Mouse (Mus musculus): ENCODE measurements at regions not wholly inside any gene's neighbourhood (a gene's known extent, or its start where the extent isn't known, plus 50 kb on each side); places are given as distances from the start of the nearest gene placed in this dataset.

DNA sequence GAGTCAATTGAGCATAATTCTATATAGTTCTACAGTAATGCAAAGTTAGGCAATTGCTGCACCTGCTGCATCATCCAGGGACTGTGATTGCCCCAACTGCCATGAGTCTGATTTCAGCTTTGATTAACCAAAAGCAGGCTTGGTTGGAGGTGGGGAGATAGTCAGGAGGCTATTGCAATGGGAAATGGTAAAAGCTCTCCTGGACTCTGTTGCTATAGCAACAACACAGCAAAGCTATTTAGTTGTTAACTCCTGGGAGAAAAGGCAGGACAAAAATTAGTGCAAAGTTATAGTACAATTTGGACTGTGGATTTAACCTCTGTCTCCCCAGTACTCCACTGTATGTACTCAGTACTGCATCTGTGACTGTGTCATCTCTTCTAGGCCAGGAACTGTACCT is 51.7 kb upstream of the Rasgrf1 start:
- no peak for DNase-seq (ENCODE audit: inconsistent age in 2 of 2, low spot score in 1 of 2)

DNA sequence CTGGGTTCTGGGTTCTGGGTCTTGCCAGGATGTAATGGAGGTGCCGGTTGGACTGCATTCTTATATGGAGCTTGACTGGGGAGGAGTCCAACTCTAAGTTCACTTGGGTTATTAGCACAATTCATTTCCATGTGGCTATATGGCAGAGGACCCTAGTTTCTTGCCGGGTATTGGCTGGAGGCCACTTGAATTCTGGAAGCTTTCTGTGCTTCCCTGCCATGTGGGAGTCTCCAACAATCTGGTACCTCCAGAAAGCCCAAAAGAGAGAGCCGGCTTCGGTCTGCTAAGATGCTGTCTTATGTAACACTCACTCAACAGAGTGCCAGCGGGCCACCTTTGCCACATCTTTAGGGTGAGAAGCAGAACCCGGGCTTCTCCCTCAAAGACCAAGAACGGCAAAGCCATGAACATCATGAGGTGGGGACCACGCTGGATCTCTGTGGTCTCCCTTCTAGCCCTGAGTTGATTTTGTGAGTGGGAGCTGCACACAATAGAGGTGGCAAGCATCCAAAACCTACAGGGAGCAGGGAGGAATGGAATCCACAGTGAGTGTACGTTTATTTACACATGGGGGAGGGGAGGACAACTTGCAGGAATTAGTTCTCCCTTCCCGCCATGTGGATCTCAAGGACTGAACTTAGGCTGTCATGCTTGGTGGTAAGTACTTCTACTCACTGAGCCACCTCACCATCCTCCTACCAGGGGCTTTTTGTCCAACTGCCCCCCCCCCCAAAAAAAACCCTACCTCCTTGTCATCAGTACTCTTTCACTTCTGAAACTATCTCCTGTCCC is 59.0 kb upstream of the Rasgrf1 start:
- no peak for DNase-seq (ENCODE audit: inconsistent age in 2 of 2, low spot score in 1 of 2)

DNA sequence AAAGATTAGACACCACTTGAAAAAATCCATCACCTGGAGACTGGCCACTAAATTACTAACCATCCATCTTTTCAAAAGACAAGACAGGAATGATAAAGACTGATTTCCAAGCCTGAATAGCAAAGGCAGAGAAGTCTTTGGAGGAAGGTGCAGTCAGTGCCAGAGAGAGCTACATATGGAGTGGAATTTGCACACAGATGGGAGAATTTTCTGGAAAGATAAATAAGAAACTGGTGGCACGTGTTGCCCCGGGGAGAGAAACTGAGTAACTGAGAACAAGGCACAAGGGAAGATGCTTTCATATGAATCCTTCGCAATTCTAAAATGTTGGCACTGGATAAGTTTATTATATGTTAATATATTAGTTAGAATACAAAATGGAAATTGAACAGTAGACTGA is 59.8 kb upstream of the Rasgrf1 start:
- DNase-seq (ENCODE audit: inconsistent age in 2 of 2, low spot score in 1 of 2), result no peak

DNA sequence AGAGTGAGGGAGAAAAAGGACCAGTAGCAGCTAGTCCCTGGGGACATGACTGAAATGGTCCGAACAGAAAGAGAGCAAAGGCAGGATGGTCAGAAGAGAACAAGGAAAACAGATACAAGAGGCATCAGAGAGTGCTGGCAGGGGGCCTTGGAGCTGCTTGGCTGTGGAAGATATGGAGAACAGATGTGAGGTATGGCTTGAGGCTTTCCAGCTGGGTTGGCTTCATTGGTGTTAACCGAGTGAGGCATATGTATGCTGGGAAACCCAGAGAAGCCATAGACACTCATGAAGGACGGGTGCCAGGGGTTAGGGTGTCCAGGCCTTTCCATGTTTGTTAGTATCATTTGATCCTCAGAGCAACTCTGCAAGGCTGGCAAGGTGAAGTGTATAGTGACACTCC is 61.1 kb upstream of the Rasgrf1 start:
- DNase-seq (ENCODE audit: inconsistent age in 2 of 2, low spot score in 1 of 2), result no peak

DNA sequence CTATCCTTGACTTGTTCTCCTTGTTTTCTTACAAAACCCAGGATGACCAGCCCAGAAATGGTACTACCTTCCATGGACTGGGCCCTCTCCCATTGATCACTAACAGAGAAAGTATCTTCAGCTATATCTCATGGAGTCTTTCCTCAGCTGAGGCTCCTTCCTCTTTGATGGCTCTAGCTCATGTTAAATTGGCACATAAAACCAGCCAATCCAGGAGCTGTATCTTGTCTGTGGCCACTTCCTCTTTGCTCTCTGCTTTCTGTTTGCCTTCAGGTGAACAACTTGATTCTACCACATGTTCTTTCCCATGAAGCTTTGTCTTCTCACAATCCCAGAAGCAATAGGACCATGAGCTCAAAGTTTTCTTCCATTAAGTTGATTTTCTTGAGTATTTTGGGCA is 62.7 kb upstream of the Rasgrf1 start:
- DNase-seq (ENCODE audit: inconsistent age in 2 of 2, low spot score in 1 of 2), result no peak

DNA sequence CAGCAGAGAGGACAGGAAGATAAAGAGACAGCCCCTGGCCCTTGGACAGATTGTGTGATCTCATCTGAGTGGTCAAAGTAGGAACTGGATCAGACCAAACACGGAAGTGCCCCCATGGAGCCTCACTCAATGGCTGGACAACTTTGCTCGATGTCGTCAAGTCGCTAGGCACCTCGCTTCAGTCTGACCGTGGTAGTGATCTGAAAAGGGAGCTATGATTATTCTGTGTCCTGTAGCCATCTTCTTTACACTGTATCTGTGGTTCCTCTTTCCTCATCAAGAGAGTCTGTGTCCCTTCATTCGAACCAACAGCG is 67.0 kb upstream of the Rasgrf1 start:
- DNase-seq (ENCODE audit: inconsistent age in 2 of 2, low spot score in 1 of 2), result no peak

DNA sequence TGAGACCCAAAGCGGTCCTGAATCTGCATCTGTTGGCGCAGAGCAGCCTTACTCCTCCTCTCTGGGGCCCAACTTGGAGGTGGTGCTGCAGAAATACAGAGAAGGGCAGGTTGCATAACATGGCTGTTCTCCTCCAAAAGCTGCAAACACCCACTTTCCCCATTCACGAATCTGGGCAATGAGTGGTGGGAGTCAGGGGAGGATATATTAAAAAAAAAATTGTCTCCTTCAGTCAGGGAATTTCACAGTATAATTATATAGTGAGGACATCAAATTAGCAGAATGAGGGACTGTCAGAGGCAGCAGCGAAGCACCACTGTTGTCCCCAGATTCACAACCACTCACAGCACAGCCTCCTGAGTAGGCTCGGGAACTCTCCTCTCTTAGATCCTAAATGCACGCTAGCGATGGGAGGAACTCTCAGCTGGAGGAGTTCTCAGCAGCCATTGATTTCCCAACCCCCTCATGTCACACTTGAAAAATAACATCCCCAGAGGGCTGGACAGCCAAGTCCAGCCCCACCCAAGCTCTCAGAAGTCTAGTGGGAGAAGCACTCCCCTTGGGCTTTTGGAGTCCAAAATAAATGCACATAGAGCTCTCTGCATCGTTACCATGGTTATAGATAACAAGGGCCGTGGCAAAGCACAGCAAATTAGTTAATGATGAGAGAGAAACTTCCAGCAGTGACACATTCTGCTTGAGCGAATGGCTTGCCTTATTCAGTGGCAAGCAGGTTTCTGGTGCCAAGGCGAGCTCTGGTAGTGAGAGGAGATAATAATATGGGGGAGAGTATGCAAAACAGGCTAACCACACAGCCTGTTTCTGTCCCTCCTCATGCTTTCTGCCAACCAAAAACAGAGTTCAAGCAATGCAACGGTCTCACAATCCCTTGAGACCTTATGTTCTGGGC is 67.6 kb upstream of the Rasgrf1 start:
- DNase-seq (ENCODE audit: inconsistent age in 2 of 2, low spot score in 1 of 2), result peak in 1 of 2 experiments; percentile 44

DNA sequence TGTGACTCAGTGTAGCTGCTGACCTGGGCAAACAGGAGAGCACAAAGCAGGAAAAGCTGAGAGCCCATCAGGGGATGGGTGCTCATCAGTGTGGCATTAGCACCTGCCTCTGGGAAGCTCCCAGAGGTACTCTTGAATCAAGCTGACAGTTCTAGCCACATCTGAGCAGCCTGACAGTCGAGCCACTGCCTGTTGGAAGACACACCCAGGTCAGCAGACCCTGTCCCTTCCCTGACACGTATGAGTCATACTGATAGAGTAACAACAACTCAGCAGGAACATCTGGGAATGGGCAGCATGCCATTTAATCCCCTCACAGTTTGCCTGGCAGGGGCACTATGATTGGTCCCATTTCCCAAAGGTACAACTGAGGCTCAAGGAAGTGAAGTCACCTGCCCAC is 68.3 kb upstream of the Rasgrf1 start:
- DNase-seq (ENCODE audit: inconsistent age in 2 of 2, low spot score in 1 of 2), result peak; percentile 18 to 27

DNA sequence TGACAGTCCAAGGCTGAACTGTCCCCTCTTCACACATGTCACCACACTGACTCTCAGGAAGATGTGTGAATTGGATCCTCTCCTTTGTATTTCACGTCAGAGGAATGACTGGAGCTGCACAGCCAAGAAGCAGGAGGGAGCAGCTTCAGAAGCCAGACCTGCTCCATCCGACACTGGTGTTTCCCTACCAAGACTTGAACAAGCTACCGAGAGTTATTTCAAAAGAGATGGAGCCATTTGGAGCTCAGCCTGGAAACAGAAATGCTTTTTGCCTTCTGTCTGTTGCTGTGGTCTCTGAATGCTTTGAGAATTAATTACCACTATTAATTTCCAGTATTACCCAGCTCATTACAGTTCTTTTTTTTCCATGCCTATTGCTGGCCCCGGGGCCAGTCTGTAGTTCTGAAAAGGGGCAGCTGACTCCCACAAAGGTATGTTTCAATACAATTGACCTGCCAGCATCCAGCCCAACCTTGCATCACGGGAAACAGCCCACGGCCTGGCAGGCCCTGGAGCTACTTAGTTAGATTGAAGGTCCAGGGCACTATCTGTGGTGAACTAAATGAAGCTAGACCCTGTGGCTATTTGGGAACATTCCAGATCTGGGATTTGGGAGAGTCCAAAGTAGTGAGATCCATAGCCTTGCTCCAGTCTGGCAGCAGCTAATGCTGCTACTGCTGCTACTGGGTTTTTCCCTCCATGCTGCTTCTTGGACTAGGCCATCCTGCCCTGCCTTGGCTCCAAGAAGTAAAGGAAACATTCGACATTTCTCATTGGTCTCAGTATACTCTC is 73.1 kb upstream of the Rasgrf1 start:
- DNase-seq (ENCODE audit: inconsistent age in 2 of 2, low spot score in 1 of 2), result no peak

DNA sequence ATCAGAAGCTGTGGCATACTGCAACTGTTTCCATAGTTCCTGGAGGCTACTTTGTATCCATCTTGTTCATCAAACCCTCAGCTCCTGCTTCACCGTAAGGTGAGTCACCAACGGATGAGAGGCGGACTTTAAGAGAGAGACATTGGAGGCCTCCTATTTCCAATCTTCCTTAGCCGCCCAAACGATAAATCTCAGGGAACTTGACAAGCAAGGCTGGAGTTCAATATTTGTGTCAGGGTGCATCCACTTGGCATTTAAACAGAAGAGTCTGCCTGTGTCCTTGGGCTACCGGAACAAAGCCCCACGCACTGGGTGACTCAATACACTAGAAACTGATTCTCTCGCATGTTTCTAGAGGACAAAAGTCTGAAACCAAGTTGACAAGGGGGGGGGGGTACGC is 76.1 kb upstream of the Rasgrf1 start:
- peak; percentile 90 to 95 for DNase-seq (ENCODE audit: inconsistent age in 2 of 2, low spot score in 1 of 2)

DNA sequence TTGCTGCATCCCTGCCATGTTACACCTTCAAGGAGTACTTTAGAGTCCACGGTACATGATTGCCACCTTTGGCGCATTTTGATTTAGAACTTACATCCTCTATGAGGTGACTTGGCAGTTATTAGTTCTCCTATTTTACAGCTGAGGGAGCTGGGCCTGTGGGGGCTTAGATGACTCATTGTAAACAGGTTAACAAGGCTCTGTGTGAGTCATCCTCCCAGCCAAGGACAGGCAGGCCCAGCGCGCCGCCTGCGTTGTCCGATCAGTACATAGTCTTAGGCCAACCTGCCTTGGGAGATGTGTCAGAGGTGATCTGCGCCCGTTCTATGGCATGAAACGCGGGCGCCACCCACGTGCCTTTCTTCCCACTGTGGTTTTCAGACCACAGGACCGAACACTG is 77.9 kb upstream of the Rasgrf1 start:
- DNase-seq (ENCODE audit: inconsistent age in 2 of 2, low spot score in 1 of 2), result peak; percentile 85 to 91

DNA sequence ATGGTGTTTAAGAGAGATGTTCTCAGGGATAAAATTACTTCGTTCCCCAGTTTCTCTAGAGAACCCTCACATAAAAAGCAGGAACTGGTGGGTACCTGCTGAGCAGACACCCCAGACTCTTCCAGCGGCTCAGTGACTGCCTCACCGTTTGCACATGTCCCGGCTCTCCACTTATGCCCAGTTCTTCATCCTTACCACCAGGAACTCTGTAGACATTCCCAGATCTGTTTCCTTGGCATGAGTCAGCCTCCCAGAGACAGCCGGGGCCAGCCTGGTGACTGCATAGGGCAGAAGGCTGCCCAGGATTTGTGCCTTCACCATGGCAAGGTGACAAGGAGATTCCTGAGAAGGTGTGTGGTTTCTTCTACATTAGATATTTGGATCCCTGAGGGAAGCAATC is 81.6 kb upstream of the Rasgrf1 start:
- DNase-seq (ENCODE audit: inconsistent age in 2 of 2, low spot score in 1 of 2), result peak; percentile 40 to 53

DNA sequence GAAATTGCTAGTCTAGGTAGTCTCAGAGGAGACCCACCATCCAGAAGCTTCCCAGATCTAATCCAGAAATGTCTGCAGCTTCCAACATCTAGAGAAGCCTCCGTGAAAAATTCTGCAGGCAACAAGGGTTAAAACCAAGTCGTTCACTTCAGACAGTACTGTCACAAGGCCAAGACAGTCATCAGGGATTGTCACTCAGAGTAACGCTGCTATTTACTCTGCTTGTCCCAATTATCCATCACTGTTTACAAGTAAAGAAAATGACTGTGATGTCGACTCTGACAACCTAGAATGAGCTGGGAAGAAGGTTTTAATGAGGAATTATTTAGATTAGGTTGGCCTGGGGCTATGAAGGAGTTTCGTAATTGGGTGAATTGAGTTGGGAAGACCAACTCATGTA is 82.1 kb upstream of the Rasgrf1 start:
- DNase-seq (ENCODE audit: inconsistent age in 2 of 2, low spot score in 1 of 2), result no peak

DNA sequence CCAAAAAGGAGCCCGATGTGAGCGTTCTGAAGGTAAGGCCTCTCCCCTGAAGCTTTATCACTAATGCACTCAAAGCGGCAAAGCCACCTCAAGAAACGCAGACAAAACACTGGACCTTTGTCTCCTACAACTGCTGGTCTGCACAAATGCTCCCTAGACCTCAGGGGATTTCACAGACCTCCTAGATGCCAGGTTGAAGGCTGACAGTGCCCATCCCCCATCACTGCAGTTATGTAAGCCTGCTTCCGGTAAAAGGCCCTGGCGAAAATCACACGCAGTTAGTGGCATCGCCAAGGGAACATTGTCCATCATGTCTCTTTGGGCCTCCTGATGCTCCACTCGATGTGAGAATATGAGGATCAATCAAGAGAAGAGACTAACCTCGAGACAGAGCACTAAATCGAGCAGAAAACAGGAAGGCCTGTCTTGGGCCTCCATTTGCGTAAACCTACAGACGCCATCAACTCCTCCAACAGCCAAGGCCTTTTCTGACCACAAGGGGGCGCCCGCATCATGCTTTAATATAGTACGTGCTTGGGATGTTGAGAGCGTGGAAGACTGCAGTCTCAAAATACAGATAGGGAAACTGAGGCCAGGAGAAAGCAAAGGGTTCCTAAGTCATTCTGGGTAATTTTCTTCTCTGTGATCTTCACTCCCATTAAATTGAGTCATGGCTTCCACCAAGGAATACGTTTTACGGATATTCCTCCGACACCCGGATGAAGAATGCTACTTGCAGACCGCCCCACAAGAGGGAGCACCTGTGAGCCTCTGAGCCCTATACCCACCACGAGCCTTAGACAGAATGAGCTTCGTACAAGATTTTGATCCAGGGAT is 82.8 kb upstream of the Rasgrf1 start:
- DNase-seq (ENCODE audit: inconsistent age in 2 of 2, low spot score in 1 of 2), result peak; percentile 90 to 98

DNA sequence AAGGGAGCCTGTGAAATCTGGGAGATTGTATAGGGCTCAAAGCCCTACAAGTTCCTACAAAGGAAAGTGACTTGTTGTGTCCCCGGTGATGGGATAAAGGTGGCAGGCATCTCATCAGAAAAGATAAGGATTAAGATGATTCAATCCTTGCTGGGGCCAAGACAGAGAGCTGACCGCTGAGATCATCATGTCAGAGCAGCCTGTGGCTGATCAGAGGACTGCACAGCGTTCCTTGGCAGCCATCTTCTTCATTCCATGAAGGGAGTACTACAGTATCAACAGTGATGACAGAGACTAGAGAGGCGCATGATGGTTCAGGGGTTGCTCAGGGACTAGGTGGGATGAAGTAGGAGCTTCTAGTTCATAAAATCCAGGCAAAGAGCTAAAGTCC is 83.6 kb upstream of the Ankrd34c start:
- no peak for DNase-seq (ENCODE audit: inconsistent age in 2 of 2, low spot score in 1 of 2)

DNA sequence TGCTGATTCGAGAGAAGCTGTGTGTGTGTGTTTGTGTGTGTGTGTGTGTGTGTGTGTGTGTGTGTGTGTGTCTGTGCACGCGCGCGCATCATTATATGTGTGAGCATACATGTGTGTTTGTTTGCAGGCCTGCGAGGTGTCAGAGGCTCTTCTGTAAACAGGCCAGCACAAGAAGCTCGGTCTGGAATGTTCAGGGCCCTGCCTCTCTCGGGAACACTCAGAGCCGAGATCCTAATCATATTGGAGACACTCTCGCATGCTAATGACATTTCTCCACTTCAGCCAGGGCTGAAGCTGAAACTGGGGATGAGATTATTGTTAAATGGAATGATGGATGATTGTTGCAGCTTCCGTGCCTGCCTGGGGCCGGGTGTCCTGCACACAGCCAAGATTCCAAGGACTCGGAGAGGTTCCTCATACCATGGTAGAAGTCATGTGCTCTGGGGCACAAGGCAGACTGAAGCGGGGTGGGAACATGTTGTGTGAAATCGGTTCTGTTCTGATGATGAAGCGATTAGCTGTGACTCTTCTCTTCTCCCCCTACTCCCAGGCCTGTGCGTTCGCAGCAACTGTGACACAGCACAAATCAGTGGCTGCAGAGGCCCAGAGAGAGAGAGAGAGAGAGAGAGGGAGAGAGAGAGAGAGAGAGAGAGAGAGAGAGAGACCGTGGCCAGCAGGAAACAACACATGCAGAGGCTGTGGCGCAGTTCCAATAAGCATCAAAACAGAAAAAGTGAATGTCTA is 83.0 kb upstream of the Ankrd34c start:
- peak; percentile 58 to 78 for DNase-seq (ENCODE audit: inconsistent age in 2 of 2, low spot score in 1 of 2)

DNA sequence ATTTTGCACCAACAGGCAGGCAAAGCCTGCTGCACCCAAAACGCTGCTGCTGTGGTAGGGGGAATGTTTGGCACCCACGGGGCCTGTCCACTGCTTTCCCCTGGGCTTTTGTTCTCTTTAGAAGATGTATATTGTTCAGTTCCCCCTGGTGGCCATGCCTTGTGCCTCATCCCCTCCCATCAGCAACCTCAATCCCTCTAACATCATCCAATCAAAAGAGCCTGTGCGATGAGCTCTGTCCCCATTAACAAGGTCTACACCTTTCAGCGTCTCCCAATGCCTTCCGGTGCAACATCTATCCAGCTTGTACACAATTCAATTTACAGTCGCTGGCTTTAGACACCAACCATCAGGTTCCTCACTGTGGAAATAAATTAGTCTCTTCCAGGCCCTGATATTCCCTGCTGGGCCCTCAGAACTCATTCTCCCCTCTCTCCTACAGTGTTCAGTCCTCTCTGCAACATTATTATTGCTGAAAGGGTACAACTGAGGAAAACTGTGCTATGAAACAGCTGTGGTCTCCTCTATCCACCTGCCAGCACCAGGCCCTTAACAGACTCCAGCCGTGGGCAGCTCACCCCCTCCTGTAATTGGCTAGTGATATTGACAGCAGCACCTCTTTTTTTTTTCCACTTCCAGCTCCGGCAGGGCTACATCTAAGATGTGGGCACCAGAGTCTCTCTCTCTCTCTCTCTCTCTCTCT is 75.5 kb upstream of the Ankrd34c start:
- DNase-seq (ENCODE audit: inconsistent age in 2 of 2, low spot score in 1 of 2), result no peak

DNA sequence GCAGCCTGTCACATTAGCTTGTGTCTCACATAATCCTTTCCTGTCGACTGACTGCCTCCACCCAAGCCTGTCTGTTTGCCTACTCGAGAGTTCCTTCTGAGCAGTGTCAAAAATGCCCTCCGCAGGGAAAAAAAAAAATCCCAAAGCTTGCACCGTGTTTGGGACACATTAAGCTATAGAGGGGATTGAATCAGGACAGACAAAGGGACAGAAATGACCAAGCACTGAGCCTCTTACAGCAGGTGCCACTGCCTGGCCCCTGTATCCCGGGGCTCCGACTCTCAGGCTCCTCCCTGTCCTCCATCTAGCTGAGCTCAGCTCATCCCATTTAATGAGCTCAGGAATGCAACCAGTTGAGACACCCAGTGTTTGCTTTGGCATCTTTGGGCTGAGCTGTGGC is 69.1 kb upstream of the Ankrd34c start:
- no peak for DNase-seq (ENCODE audit: inconsistent age in 2 of 2, low spot score in 1 of 2)

DNA sequence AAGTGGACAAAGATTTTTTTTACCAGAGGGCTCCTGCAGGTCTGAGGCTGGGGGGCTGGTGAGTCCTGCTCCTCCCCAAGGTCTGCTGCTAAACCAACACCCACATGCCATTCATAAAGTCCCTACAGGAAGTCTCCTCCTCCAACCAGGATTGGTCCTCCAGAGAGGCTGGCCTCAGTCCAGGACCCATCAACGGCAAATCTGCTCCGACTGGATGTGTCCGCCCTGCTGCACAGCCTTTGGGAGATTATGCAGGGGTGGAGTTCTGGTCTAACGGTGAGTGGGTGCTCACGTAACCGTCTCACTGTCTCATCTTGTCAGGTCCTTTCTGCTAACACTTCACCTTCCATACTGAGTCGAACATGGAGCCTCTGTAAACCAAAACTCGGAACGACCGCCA is 64.4 kb upstream of the Ankrd34c start:
- no peak for DNase-seq (ENCODE audit: inconsistent age in 2 of 2, low spot score in 1 of 2)

Measured in adrenal gland, adult (tissue).